Mouse (Mus musculus) c-Kit-positive CD71-negative TER-119-negative erythroid progenitor cells, embryonic 14.5 days (primary cell): ENCODE measurements around the gene Nelfe.

Experiments
- DNase-seq: peaks from one replicate; pipeline ENCODE4 v3.0.0-alpha.2; 2013; ENCODE audit warnings: low read depth

Nelfe gene

DNA sequence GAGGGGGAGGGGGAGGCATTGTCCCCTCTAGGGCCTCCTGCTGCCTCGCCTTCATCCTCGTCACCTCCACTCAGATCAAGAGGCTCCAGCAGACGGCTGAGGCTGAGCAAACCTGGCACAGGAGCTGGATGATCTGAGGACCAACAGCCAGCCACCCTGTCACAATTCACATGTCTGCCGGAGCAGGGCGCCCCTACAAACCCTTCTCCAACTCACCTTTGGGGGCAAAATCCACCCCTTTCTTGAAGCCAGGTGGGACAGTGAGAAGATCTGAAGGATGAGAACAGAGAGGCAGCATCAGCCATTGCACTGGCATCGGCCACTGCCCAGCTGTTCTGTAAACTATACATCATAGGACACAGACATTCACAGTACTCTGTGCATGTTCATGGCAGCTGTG is 3.0 kb upstream of the Nelfe start:
- no peak for DNase-seq

DNA sequence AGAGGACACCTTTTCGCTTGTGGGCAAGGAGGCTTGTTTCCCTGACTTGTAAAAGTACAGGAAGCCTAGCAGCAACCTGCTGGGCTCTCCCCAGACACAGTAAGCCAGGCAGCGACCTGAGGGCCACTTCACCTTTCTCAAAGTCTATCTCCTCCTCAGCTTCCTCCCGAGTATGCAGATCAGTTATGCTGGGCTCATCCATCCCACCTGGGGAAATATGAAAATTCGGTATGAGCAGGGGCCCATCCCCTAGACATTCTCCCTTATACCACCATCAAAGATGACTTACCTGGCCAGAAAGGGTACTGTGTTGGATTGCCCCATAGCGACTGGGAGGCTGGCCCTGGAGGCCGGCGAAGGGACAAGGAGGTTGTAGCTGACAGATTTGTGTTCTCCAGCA is 2.6 kb upstream of the Nelfe start:
- DNase-seq: no peak

DNA sequence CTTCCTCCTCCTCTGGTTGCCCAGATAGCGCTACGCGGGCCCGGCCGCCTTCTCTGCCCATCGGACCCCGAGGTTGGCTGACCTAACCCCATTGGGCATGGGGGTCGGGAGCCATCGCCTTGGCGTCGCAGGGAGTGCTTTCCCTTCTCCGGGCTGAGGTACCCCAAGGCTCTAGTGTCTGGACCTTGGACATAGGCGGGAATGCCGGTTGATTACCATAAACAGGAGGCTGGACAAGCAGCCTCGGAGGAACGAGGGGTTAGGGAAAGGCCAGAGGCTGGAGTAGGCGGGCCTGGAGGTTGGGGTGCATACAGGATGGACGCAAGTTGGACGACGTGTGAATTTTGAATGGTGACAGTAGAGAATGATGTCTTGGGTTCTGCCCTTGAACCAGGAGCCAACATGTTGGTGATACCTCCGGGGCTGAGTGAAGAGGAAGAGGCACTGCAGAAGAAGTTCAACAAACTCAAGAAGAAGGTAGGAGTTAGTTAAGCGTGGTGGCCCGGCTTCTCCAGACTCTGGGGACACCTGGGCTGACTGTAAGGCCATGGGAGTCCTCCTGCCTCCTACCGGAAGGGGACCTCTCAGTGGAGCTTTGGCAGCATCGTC is 430 bp downstream of the Nelfe start:
- DNase-seq: no peak

DNA sequence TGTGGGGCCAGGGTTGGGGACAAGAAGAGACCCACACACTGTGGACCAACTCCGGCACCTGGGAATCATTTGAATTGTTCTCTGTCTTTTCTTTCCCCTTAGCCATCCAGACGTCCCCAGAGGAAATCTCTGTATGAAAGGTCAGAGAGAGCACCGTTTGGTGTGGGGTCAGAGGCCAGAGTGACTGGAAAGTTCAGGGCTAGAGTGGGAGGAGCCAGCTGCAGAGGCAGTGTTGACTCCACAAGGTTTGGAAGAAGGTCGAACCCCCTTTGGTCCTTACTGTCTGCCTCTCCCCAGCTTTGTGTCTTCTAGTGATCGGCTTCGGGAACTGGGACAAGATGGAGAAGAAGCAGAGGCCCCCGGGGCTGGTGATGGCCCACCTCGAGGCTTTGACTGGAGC is 3.3 kb downstream of the Nelfe start:
- no peak for DNase-seq

DNA sequence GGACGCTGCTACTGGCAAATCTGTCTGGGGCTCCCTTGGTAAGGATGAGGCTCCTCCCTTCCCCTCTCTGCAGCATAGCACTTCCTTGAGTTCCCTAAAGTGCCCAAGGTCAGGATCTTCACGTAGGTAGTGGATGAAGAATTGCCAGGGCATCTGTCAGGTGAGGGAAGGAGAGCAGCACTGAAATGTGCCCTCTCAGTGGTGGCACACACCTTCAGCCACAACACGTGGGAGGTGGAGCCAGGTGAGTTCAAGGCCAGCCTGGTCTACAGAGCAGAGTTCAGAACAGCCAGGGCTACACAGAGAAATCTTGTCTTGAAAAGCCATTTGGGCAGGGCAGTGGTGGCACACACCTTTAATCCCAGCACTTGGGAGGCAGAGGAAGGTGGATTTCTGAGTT is 4.6 kb downstream of the Nelfe start:
- DNase-seq: no peak

DNA sequence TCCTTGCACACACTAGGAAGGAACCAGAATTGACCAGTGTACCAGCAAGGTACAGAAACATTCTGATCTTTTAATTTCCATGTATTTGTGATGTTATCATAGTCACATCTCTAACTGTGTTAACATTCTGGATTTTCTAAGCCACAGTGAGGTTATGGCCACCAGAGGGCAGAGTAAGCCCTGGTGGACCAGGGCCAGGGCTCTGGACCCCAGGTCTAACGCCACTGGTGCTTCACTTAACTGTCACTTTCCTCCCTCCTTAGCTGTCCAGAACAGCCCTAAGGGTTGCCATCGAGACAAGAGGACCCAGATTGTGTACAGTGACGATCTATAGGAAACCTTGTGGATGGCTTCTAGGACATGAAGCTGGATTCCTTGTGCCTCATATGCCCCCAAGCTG is 5.6 kb downstream of the Nelfe start:
- DNase-seq: peak; percentile 32

DNA sequence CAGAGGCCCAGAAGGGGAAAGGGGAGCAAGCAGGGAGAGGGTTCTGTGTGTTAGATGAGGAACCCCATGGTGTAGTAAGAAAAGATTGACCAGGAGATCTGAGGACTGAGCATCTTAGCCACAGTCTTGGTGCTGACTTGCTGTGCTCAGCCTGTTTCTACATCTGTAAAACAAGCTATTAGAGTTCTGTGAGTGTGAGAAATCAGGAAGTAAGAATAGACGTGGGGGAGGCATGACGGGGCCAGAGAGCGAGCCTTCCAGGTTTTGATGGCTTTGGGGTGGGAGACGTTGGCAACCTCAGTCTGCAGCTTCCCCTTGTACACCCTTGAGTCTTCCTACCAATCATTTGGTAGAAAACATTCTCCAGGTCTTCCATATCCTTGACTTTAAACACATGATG is 8.5 kb downstream of the Nelfe start:
- no peak for DNase-seq

DNA sequence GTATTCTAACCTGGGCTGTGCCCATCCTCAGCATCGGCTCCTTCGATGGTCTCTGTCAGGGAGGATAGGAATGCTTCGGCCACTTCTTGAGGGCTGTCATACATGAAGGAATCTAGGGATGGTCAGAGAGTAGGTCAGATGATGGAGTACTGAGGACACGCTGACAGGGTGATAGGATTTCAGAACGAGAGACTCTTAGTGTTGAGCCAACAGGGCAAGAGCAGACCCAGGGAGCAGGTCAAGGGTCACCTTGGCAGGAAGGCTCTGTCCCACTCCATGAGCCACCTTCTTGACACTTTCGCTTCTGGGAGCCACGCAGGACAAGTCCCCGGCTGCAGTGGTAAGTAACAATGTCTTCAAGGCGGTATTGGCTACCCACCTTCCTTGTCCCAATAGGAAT is 10.3 kb downstream of the Nelfe start:
- no peak for DNase-seq

DNA sequence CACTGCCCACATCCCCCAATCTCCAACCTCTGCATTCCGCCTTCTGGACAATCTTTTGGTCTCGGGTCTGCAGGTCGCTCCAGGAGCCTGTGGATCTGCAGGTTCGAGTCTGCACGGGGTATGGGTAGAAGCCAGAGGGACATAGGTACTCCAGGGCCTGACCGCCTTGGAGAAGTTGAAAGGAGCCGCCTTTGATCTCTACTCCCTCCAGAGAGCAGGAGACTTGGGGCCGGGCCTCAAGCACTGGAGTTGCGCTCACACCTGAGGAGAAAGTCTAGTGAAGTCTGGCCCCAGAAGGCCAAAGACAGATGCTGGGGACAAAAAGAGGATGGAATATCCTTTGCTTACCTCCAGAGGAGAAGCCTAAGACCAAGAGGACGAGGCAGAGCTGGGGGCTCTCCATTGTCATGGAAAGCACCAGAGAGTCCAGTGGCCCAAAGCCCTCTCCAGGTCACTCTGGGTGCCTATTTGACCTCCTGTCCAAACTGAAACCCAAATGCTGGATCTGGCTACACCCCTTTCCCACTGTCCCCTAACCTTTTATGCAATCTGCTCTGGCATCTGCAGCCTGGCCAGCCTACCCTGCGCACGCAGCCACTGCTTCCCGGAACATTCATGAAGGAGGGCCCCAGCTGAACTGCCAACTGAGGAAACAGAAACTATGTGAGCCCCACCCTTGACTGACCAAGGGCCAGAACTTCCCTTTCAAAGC is 11.7 kb downstream of the Nelfe start:
- DNase-seq: no peak

DNA sequence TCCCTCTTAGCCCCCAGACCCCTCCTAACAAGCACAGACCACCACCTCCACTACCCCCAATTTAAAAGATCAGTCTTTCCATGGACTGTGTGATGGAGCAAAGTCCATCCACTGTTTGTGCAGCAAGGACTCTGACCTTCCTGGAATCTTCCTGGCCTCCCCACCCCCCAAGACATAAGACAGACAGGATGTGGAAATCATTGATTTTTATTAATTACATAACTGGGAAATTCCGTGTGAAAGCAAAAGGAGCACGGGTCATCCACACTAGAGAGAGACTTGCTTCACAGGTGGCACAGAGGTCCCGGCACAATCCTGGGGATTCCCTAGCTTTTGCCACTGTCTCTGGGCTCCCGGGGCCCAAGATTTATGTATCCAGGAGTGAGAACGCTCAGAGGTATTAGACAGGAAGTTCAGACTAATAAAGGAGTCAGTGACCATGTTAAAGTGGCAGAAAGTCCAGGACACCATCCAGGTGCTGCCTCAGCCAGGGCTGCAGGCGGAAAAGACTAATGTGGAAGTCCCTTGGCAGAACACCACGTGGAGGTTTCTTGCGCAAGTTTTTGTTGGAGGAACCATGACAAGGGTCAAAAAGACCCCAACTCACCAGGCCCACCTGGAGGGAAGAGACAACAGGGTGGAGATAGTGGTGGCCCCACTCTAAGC is 12.4 kb downstream of the Nelfe start, which contains the start of gene Cfb:
Cfb (minus strand) TSS at position 103 of the 666 bp plus-strand sequence.
- no peak for DNase-seq

DNA sequence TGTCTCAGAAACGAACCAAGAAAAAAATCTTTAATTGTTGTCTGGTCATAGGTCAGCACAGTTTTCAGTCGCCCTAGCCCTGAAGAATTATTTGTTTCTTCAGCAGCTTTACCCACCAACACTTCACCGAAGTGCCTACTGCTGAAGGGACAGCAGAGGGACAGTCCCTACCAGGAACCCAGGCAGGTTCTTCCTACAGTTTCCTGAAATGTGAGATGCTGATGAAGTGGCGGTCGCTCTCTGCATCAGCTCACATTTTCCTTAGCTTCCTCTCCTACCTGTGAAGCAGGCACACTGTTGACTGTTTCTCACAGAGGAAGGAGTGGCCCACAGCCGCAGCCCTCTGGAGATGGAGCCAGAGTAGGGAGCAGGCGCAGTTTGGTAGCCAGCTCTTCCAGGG is 15.8 kb downstream of the Nelfe start:
- DNase-seq: no peak

DNA sequence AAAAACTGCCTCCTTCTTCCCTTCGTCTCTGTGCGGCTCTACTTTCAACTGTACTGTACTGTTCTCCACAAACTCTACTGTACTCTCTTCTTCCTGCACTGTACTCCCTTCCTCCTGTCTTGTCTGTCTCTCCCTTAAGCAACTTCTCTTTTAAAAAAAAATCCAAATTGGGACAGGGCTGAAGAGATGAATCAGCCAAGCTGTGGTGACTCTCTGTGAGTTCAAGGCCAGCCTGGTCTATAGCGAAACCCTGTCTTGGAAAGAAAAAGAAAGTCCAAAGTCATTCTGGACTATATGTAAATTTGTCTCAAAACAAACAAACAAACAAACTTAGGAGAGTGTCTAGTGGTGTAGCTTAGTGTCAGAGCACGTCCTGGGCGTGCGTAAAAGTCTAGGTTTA is 24.1 kb downstream of the Nelfe start:
- no peak for DNase-seq

DNA sequence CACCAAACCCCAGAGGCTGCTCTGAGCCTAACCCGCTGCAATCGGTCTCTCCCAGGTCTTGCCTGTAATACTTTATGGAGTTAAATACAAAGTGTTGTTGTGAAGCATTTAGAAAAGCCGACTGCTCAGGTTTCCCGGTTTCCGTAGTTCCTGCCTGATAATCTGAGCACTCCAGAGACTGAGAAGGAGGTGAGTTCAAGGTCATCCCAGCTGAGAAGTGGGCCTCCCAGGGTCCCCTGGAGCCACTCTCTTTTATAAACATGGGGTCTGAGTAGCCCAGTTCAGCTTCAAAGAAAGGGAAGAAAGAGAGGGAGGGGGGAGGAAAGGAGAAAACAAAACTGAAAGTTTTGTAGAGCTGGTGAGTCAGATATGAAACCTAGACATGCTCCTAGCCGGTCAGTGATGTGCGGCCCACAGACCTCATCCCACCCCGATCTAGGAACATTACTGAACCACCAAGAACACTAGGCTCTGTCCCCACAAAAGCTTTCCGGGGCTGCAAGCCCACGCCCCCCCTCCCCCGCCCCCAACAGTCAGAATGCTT is 29.2 kb downstream of the Nelfe start, which contains the start of gene Zbtb12:
Zbtb12 (plus strand) TSS at position 148 of the 544 bp plus-strand sequence.
- no peak for DNase-seq

DNA sequence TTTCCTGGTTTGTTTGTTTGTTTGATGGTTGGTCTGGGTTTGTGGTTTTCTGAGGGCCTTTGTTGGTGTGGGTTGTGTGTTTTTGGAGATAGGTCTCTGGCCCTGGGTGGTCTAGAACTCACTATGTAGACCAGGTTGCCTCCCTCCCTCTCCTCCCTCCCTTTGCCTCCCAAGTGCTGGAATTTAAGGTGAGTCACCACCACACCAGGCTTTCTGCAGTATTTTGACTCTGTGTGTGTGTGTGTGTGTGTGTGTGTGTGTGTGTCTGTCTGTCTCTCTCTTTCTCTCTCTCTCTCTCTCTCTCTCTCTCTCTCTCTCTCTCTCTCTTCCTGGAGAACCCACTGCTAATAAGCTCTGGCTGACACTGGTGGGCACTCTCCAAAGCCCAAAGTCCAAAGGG is 31.0 kb downstream of the Nelfe start:
- DNase-seq: no peak

DNA sequence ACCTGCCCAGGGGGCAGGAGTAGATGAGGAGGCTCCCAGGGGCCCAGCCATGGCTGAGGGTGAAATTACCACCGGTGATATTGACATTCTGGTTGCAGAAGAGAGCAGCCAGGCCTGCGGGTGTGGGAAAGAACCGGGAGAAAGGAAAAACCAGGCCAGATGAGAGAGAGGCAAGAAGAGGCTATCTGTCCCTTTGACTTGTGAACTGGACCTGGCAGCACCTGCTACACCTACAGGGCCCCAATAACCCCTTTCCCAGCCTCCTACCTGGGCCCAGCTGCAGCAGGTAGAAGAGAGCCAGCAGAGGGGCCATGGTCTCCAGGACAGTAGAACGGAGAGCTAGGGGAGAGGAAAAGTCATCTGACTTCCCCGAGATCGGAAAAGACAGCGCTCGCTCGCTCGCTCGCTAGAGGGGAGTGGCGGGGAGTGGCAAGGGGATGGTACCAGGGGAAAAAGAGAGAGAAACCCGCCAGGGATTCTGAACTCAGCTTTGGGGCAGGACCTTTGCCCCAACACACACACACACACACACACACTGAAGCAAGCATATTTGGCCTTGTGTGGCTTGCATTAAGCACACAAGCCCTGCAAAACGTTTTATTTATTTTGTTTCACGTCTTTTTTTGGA is 31.6 kb downstream of the Nelfe start, which contains the start of gene Gm20547:
Gm20547 (minus strand) TSS at position 360 of the 628 bp plus-strand sequence.
- DNase-seq: no peak

DNA sequence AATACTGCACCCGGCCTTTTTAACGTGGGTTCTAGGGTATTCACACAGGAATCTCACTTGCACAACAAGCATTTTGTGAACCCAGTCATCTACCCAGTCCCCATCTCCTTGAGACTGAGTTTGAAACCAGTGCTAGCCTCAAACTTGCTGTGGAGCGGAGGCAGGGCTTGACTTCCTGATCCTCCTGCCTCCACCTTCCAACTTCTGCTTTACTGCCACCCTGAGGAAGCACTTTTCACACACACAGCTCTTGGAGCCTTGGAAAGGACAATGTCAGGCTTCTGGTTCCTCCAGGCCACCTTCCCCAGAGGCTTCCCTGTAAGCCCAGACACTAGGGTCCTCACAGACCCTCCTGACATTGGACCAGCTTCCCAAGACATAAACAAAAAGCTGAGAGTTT is 33.1 kb downstream of the Nelfe start:
- no peak for DNase-seq

DNA sequence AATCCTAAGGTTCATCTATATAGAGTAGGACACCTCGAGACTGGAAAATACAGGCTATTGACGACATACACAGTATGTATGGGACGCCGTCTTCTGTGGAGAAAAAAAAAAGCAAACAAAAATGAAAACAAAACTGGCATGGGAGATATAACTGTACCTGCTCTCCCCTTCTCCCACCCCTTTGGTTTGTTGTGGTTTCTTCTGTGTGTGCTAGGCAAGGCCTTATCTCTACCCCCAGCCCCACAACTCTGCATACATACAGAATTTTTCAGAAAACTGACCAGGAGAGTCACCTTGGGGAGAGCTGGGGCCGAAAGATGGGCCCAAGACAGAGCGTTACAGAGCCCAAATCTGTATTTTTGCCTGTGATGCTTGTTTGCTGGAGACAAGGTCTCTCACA is 34.5 kb downstream of the Nelfe start:
- DNase-seq: no peak

DNA sequence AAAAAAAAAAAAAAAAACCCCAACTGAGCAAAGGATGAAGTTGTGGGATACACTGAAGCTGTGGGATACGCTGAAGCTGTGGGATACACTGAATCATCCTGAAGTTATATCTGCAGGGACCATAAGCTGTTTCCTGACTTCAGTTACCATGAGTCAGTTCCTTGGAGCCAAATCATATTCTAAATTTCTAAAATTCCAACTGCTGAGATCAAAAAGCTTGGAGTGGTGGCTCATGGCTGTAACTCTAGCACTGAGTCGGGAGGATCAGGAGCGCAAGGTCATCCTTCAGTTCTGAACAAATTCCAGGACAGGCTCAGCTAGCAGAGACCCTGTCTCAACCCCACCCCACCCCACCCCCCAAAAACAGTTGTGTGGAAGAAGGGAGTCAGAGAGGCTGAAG is 35.4 kb downstream of the Nelfe start:
- DNase-seq: no peak

DNA sequence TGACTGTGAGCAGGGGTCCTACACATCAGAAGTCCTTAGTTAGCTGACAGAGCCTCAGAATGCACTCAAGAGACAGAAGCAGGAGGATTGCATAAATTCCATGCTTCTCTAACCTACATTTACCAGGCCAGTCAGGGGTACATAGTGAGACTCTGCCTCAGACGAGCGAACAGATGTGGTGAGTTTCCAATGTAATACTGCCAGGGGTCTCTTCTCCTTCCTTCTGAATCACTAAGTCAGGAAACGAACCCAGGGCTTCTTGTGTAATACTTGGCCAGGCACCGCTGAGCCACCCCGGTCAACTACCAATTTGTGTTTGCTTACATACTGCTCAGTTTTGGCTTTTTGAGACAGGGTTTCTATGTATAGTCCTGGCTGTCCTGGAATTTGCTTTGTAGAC is 37.8 kb downstream of the Nelfe start:
- DNase-seq: no peak

DNA sequence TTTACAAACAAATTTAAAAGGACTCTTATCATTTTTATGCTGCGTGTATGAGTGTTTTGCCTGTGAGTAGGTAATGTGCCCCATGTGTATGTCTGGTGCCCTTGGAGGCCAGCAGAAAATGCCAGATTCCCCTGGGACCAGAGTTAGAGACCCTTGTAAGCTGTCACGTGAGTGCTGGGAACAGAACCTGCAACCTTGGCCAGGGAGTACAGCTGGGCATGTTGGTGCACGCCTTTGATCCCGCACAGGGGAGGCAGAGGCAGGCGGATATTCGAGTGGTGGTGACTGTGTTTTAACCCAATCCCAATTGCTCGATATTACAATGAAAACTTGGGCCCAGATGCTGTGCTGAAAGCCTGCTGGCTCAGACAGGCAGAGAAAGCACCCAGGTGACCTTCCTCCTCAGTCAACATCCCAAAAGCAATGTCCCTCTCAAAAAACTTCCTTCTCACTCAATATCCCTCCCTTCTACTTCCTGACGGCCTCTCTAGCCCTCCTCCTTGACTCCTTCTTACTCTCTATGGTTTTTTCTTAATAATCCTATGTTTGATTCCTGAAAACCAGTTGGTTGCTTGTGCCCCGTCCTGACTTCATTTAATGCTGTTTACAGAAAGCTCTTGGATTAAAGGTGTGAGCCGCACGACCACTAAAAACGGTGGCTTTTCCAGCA is 40.0 kb downstream of the Nelfe start:
- DNase-seq: no peak

DNA sequence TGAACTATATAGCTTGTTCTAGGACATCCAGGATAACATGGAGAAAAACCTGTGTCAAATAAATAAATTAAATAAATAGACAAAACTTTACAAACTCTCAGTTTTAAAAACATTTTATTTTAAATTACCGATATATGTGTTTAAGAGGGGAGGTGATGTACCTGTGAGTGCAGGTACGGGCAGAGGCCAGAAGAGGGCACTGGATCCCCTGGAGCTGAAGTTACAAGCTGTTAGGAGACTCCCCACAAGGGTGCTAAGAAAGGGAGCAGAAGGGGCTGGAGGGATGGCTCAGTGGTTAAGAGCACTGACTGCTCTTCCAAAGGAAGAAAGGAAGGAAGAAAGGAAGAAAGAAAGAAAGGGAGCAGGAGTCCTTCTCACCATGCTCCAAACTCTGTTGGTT is 41.2 kb downstream of the Nelfe start:
- no peak for DNase-seq
